Mouse (Mus musculus) mouse embryonic stem cell (cell line): ENCODE results near the gene Trak1.

Experiments
- in situ Hi-C, 2 experiments: fragments of 300-500 bp; cut with MboI; formaldehyde crosslinking; loops; 1 replicate in 1 of 2; 3 replicates in 1 of 2; pipeline ENCODE4 v1.14.3; 2019 to 2020; ENCODE audit warnings: low sequenced_read_pairs in 2 of 2, low pct_unique_long_range_greater_than_20kb in 1 of 2, mixed read lengths in 1 of 2; ENCODE audit not compliant: unreplicated experiment in 1 of 2

Gene Trak1

DNA sequence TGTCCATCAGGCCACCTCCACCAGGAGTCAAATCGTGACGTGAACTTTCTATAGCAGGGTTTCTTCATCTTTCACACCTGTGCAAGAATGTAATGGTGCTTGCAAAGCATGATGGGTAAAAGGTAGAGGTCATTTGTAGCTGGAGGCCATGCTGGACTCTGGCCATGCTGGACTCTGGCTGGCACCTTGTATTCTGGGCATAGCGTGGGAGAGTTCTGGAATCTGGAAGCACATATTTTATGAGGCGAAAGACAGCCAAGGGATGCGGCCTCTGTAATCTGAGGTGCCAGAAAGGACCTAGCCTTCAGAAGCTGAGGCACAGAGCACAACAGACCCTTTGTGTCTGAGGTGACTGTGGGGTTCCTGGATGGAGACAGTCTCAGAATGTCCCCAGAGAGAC, 78.8 kb downstream of the Trak1 start:
- in situ Hi-C loops, result loop anchor here (10.0 kb wide), 2 partner anchors 91 to 121 kb away; no protein-coding TSS in a partner anchor

DNA sequence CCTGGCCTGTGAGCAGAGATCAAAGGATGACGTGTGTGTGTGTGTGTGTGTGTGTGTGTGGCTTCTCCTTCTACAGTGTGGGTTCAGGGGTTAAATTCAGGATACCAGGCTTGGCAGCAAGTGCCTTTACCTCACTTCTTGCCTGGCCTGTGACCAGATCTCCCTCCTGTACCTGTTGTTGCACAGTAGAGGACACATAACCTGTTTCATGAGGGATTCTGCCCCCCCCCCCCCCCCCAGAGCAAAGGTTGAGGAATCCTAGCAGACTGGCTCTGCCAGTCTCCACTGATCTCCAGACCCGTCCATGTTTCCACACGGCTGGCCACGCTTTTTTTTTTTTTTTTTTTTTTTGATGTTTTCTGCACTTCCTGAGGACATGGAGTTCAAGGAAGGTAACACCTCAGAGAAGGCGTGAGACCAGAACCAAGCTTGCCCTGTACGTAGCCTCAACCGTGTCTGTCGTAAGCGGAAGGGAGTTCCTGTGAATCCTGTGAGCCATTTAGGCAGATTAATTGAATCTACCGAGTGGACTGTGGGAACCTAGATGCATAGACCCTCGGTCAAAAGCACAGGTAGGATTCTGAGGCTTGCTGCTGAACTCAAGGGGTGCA, 83.1 kb downstream of the Trak1 start:
- in situ Hi-C loops, result no loop called here

DNA sequence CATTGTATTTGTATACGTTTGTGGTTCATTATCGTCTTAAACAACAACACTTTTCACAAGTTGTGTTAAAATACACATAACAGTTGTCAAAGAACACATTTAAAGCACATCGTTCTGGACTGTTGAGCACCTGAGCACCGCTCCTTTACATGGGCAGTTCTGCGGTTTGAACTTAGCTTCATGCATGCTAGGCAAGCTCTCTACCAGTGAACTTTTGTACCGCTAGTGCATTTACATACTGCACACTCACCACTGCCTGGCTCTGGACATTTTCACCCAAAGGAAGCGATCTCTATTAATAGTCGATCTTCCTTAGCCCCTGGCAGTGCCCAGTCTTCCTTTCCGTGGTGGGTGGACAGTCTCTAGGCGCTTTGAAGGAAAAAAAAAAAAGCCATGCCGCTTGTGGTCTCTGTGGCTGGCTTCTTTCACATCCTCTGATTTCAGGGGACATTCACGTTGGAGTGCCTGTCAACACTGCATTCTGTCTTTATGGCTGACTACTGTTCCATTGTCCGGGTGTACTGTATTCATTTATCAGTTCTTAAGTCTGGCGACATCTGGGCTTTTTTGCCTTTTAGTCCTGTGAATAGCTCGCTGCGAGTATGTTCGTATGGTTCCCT, 84.5 kb downstream of the Trak1 start:
- in situ Hi-C loops, result no loop called here

DNA sequence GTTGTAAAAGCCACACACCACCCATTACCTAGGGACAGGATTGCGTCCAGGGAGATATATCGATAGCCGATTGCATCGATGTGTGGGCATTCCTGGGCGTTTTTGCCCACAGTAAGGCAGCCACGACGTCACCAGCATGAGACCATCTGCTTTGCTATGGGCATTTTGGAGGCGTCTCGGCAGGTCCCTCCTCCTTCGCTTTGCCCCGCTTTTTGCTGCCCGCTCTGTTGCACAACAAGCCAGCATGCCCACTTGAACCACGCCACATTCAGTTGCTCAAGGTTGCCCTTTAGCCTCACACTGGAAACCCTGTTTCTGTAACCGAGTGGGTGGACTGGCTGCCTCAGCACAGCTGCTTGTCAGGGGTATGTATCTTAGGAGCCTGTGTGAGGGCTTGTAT, 85.3 kb downstream of the Trak1 start:
- in situ Hi-C loops, result no loop called here

DNA sequence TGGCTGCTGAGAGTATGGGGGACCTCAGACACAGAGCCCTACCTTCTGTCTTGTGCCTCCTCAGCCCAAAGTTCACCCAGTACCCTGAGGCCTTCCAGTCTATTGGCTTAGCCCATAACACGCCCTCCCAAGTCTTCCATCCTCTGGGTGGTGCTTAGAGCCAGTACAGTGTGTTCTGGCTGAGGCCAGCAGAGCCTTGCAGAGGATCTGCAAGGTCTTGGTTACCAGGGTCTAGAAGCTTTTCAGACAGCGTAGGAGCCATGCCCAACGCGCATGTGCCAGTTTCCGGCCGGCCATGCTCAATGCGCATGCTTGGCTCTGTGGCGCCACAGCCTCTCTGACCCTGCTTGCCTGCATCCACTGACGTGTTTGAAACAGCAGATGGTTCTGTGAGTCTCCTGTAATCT, 85.9 kb downstream of the Trak1 start:
- in situ Hi-C loops, result no loop called here

DNA sequence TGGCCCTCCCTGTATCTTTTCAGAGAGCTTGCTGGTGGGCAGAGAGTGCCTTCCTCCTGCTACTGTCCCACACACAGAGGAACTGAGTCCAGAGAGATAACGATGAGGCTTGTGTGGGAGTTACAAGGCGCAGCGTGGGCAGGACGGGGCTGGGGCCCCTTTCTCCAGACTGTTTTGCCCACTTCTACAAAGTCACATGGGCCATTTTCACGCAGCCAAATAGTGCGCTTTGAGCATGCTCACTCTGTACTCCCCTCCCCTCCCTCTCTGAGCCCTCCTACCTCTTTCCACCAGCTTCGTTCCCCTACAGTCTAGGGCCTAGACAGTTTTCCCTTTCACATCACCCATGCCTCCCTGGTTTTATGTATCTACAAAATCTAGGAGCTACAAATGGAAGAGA, 87.3 kb downstream of the Trak1 start:
- in situ Hi-C loops, result no loop called here

DNA sequence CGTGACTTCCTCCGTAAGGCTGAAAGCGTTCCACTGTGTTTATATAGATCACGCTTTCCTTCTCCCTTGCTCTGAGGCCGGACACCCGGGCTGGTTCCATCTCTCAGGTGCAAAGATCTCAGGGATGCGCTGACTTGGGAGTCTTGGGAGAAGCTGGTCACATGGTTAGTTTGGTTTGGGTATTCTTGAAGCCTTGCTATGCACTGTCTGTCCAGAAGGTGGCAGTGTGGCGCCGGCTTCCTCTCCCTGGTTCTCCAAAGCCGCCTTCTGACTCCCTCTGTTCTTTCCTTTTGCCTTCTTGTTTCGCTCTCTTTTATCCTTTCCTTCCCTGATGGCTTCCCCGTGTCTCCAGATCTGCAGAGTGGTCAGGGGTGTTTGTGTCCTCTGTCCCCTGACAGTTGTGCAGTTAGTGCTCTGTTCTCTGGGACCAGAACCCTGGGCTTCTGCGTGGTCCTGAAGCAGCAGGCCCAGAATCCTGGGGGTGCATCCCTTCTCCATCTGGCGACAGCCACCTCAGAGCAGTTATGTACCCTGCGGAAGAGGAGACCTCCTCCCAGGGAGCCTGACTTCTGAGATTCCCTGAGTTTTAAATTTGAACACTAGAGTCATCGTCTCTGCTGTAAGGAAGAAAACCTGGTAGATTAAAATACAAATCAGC, 87.9 kb downstream of the Trak1 start:
- in situ Hi-C loops, result no loop called here

DNA sequence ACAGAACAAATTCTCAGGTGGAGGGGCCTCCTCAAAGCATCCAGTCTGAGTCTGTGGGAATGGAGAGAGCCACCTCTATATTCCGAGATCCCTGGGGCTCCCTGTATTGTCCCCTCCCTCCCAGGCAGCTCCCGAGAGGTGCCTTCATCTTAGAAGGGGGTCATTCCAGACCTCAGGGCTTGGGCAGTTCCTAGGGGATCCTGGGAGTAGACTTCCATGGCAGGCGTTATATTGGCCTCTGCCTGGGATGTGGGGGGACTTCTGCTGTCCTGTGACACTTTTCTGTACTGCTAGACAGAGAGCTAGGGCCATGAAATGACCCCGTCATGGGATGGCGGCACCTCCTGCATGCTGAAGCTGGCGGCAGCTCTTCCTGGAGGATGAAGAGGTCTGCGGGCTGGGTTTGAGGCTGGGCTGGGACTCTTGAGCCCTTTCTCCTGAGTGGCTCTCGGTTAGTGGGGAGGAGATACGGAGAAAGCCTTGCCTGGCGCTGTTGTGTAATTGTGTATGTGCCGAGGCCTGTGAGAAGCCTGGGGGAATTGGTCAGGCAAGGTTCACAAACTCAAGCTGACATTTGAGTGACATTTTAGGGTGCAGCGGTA, 88.5 kb downstream of the Trak1 start:
- in situ Hi-C loops, result no loop called here

DNA sequence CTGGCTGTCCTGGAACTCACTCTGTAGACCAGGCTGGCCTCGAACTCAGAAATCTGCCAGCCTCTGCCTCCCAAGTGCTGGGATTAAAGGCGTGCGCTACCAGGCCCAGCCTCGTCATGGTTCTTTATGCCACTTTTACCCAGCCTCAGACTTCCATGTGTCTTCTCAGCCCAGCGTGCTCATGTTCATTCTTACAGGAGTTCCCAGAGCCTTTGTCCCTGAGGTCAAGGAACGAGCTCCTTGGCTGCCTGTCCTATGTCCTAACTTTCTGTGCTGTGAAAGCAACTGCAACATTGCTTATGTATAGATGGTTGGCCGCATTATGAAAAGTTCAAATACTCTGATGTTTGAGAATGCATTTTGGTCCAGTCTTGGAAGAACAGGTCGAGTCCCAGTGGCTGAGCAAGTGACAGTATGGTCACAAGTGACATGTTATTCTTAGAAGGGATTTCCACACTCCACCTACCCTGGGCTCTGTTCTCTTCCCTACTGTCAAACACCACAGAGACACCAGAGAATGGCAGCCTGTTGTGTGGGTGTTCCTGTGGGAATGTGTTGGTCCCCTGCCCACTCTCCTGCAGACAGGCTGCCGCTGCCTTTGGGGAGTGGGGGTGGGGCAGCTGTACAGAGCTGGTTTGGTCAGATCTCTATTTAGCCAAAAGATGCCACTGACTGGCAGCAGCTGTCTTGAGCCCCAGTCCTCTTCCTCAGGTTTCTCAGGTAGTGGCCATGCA, 90.4 kb downstream of the Trak1 start:
- in situ Hi-C loops, result no loop called here

DNA sequence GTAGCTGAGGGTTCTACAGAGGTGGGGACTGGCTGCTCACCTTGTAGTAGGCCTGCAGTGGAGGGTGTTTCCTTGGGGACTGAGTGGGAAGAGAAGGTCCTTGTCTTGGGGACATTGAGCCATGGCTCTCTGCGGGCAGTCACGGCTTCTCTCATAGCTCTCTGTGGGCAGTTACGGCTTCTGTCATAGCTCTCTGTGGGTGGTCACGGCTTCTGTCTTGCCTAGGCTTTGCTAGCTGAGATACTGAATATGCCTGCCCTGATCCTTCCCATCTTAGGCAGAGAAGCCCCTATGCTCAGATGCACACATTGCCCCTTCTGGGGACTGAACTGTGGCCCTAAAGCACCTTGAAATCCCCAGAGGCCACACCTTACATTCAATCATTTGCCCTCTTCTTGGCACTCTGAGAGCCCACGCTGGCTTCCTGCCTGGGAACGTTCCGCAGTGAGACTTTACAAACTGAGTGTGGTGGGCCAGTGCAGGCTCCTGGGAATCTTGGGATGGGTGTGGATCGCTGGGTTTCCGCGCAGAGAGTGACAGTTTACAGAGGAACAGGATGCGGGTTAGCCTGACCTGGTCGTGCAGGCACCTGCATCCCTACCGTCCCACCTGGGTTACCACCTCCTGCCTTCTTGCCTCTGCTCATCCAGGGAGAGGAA, 91.1 kb downstream of the Trak1 start:
- in situ Hi-C loops, result no loop called here

DNA sequence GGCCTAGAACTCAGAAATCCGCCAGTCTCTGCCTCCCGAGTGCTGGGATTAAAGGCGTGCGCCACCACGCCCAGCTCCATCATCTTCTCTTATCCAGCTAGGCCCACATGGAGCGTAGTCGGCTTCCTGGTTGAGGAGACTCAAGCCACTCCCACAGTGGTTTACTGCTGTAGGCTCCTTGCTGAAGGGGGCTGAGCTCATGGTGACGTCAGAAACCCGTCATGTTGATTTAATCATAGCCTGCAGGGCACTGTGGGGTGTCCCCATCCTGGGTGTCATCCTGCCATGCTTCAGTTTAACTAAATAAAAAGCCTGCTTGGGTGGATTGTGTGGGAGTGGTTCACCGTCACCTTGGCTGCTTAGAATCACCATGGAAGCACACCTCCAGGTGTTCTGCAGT, 92.0 kb downstream of the Trak1 start:
- in situ Hi-C loops, result no loop called here

DNA sequence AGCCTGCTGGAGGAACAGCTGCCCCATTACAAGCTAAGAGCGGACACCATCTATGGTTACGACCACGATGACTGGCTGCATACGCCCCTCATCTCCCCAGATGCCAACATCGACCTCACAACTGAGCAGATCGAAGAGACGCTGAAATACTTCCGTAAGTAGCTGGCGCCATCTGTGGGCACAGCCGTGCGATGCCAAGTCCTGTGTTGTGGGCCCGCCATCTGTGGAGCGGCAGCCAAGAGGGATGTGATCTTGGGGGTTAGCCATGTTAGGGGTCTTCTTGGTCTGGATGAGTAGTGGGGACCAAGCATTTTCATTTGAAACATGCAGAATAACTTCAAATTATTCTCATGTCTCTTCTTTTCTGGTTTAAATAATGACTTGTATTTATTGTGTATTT, 94.6 kb downstream of the Trak1 start:
- in situ Hi-C loops, result no loop called here

DNA sequence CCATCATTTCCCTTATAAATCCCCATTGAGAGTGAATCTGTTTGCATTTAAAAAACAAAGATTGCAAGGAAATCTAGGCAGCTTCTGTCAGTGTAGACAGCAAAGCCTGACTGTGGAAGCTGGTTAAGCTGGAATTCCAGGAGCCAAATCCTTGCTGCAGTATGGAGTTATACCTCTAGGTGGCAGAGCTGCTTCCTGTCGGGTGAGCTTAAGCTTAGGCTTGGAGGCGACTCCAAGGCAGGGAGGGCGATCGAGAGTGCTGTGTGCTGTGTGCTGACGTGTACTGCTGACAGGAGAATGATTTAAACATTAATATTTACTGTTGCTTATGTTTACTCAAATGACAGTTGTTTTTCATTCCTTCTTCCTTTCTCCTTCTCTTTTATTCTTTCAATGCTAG, 95.1 kb downstream of the Trak1 start:
- in situ Hi-C loops, result no loop called here

DNA sequence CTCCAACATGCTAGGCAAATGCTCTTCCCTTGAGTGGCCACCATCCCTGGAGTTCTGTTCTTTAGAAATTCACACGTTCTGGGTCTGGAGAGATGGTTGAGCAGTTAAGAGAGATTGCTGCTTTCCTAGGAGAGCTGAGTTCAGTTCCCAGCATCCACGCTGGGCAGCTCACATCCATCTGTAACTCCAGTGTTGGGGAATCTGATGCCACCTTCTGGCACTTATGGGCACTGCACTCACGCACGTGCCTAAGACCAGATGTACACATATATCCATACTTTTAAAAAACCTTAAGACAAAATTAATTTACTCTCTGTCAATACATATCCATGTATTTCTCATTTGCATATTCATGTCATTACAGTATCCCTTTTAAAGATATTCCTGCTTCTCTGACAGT, 95.8 kb downstream of the Trak1 start:
- in situ Hi-C loops, result no loop called here

DNA sequence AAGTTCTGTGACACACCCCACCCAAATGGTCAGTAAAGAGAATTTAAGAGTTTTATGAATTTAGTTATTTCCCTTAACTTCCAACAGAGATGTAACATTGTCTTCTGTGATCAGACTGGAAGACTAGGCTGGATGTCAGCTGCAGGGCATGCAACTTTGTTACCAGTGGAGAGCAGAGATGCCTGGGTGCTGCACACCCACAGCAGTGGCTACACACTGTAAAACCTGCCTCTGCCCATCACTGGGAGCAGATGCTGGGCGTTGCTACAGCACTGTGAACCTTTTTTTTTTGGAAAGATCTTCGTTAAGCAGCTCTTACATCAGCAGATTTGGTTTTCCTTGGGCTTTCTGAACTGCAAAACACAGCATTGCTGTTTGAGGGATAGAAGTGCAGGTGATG, 97.6 kb downstream of the Trak1 start:
- in situ Hi-C loops, result no loop called here

DNA sequence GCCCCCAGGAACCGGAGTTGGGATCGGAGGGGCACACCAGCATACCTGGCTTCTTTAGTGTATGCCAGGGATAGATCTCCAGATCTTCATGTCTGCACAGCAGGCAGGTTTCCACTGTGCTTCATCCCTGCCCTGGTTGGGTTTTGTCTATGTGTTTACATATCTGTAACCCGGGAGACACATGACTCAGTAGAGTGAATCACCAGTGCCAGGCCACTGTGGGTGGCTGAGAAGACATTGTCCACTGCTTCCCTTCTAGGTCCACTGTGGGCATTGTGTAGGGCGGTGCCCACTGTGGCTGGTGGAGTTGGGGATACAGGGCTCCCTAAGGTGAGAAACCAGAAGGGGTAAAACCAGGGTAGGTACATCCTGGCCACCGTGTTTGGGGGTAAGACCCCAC, 98.5 kb downstream of the Trak1 start:
- in situ Hi-C loops, result no loop called here

DNA sequence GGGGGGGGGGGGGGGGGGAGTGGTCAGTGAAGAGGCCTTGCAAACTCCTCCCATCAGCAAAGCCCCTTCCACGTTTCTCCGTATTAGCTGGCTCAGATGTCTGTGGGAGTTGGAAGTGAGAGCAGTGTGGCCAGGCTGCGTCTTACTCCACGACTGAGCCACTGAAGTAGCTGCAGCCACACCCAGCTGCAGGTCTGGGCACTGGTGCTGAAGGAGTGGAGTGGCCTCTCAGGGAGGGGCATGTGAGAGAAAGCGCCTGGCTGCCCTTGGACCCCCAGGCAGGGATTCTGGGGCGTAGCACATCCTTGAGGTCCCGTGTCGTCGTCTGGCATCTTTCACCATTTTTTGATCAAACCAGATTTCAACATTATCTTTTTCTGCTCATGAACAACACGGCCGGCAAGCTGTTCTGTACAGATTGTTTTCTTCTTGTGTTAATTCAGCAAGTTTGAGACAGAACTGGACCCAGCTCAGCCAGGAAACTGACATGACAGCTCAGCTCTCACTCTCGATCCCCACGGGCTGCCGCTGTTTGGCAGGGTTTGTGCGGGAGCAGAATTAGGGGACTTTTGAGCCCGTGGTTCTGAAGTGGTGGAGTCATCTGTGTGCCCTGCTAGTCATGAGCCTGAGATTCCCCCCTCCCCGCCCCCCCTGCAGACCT, 100.9 kb downstream of the Trak1 start:
- in situ Hi-C loops, result no loop called here

DNA sequence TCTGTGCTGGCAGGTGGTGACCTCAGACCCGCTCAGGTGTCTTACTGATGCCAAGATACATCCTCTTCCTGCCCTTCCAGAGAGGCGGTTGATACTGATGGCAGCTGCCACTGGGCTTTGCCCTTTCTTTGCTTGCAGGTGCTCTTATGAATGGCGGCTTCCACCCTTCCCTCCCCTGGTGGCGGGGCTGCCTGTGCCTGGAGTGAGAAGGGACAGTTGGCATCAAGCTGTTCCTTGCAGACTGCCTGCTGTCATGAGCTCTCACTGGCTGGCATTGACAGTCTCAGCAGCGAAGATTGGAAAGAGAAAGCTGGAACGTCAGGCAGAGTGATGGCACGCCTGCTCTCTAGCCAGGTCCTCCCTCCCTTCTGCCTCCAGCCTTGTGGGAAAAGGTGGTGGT, 101.5 kb downstream of the Trak1 start:
- in situ Hi-C loops, result no loop called here
